Mouse (Mus musculus) ES-E14 (cell line): ENCODE results near the gene Uvrag.

Experiments
- CHD2 ChIP-seq: IDR thresholded peaks from 2 replicates; pipeline ENCODE4 v1.6.1; 2014; ENCODE audit warnings: mild to moderate bottlenecking, low read depth, low read length, inconsistent platforms
- HCFC1 ChIP-seq: IDR thresholded peaks from 2 replicates; pipeline ENCODE4 v1.6.1; 2012; ENCODE audit warnings: low read length, inconsistent platforms, borderline replicate concordance; ENCODE audit not compliant: insufficient read depth
- MAFK ChIP-seq: IDR thresholded peaks from 2 replicates; pipeline ENCODE4 v1.6.1; 2014; ENCODE audit warnings: mild to moderate bottlenecking, low read depth, low read length, inconsistent platforms; ENCODE audit not compliant: insufficient read depth
- ZC3H11A ChIP-seq: IDR thresholded peaks from 2 replicates; pipeline ENCODE4 v1.6.1; 2012; ENCODE audit warnings: low read depth, mild to moderate bottlenecking, inconsistent platforms, low read length, borderline replicate concordance
- ZNF384 ChIP-seq: IDR thresholded peaks from 2 replicates; pipeline ENCODE4 v1.6.1; 2012; ENCODE audit warnings: low read depth, low read length, inconsistent platforms

- no peak for TF ChIP-seq ZNF384
- TF ChIP-seq ZC3H11A: no peak
- no peak for TF ChIP-seq CHD2
- no peak for TF ChIP-seq MAFK
- TF ChIP-seq HCFC1: no peak
These were observed 273.2 kb downstream of the Uvrag start for GRCm38 (mm10) chr7:98867794-98868150.
